In genomic region chr2:112341117-112341516, GRCm38 (mm10) we compare ENCODE assay signal across 9 mouse cellular contexts.
"Had no signal": no experiment of that assay in that cellular context is flagged by ENCODE, and none has a peak within 500 bp of the region (broad histone marks: within the 10 kb centered on the region; RNA-seq: fewer than 3 reads in every experiment).

No protein-coding gene starts in this region.

- DNase-seq: layer of hippocampus, postnatal 36 days; liver, embryonic 13.5 days; lung, adult 2 months; lung, postnatal 14 days; lung, postnatal 4 days; midbrain, embryonic 14.5 days; thymus, adult 2 months; thymus, postnatal 14 days; thymus, postnatal 4 days had no signal
